Mouse (Mus musculus) mesoderm, embryonic 11.5 days (tissue): ENCODE measurements around the gene Ier2.

ENCODE experiments used
- DNase-seq: peaks from one replicate; pipeline ENCODE4 v3.0.0-alpha.2; 2012; ENCODE audit warnings: low read depth, low spot score

Gene Ier2

GRCm38 (mm10) chr8:84662581-84663065 lies at the start of gene Ier2:
Gene Ier2 (minus strand): TSS chr8:84662852.
- DNase-seq = peak; percentile 95

GRCm38 (mm10) chr8:84711933-84712758 lies 49.5 kb upstream of the Ier2 start:
- DNase-seq = peak; percentile 91

GRCm38 (mm10) chr8:84711312-84711711 lies 48.7 kb upstream of the Ier2 start:
- DNase-seq = no peak

- no peak for DNase-seq
Measured at GRCm38 (mm10) chr8:84709931-84710330, 47.3 kb upstream of the Ier2 start.

- peak; percentile 94 for DNase-seq
Measured at GRCm38 (mm10) chr8:84708774-84709475, 46.3 kb upstream of the Ier2 start.

GRCm38 (mm10) chr8:84708071-84708541 lies 45.5 kb upstream of the Ier2 start:
- DNase-seq = no peak

- DNase-seq = no peak
Measured at GRCm38 (mm10) chr8:84707267-84707883, 44.7 kb upstream of the Ier2 start.

GRCm38 (mm10) chr8:84706610-84707266 lies 44.1 kb upstream of the Ier2 start:
- no peak for DNase-seq

GRCm38 (mm10) chr8:84705960-84706359 lies 43.3 kb upstream of the Ier2 start:
- DNase-seq = no peak

GRCm38 (mm10) chr8:84704867-84705831 lies 42.5 kb upstream of the Ier2 start:
- DNase-seq = no peak

GRCm38 (mm10) chr8:84704356-84704755 lies 41.7 kb upstream of the Ier2 start:
- DNase-seq = peak; percentile 88

- no peak for DNase-seq
Measured at GRCm38 (mm10) chr8:84703466-84704249, 41.0 kb upstream of the Ier2 start.

GRCm38 (mm10) chr8:84702963-84703465 lies 40.4 kb upstream of the Ier2 start:
- DNase-seq = no peak

- no peak for DNase-seq
Measured at GRCm38 (mm10) chr8:84702561-84702960, 39.9 kb upstream of the Ier2 start.

- peak; percentile 57 for DNase-seq
Measured at GRCm38 (mm10) chr8:84700941-84701911, 38.6 kb upstream of the Ier2 start, which contains the start of gene Lyl1. Gene Lyl1 (plus strand): TSS chr8:84701457.

GRCm38 (mm10) chr8:84700526-84700925 lies 37.9 kb upstream of the Ier2 start:
- no peak for DNase-seq

- DNase-seq = peak; percentile 60
Measured at GRCm38 (mm10) chr8:84699861-84700322, 37.2 kb upstream of the Ier2 start.

GRCm38 (mm10) chr8:84698929-84699401 lies 36.3 kb upstream of the Ier2 start:
- DNase-seq = no peak
